Mouse (Mus musculus) liver, embryonic 14.5 days (tissue): ENCODE results near the gene Tmem132d.
"Not testable (repeated sequence)": the region's sequence is repeated elsewhere in the genome, so short reads cannot be mapped to it uniquely, and the experiment has no call there.

Source experiments
- CTCF ChIP-seq: IDR thresholded peaks from 2 replicates; pipeline ENCODE4 v1.5.1; 2016; ENCODE audit warnings: antibody characterized with exemption, low read depth, control low read depth
- EP300 ChIP-seq: IDR thresholded peaks from 2 replicates; pipeline ENCODE4 v1.6.1; 2016; ENCODE audit warnings: antibody characterized with exemption, low read depth

DNA sequence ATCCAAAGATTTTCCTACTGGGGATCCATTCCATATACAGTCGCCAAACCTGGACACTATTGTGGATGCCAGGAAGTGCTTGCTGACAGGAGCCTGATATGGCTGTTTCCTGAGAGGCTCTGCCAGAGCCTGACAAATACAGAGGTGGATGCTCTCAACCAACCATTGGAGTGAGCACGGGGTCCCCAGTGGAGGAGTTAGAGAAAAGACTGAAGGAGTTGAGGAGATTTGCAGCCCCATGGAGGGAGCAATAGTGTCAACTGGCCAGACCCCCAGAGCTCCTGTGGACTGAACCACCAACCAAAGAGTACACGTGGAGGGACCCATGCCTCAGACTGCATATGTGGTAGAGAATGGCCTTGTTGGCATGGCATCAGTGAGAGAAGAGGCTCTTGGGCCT lies 490.7 kb downstream of the Tmem132d start:
- TF ChIP-seq CTCF, EP300: not testable (repeated sequence)
